Mouse (Mus musculus) liver, adult 2 months (tissue): ENCODE results near the gene Cers5.

Source experiments
- CTCF ChIP-seq: fragments of 200-500 bp; IDR thresholded peaks from 2 replicates; pipeline ENCODE4 v1.5.1; 2011; ENCODE audit warnings: low read depth, low read length, control low read depth
- POLR2A ChIP-seq: fragments of 200-500 bp; IDR thresholded peaks from 2 replicates; pipeline ENCODE4 v1.6.1; 2011; ENCODE audit warnings: low read length, control low read depth; ENCODE audit not compliant: insufficient read depth; ENCODE audit errors: extremely low read depth

GRCm38 (mm10) chr15:99699715-99700114, 73.0 kb downstream of the Cers5 start:
- TF ChIP-seq POLR2A (no peak), CTCF (no peak)
